In the genomic region with DNA sequence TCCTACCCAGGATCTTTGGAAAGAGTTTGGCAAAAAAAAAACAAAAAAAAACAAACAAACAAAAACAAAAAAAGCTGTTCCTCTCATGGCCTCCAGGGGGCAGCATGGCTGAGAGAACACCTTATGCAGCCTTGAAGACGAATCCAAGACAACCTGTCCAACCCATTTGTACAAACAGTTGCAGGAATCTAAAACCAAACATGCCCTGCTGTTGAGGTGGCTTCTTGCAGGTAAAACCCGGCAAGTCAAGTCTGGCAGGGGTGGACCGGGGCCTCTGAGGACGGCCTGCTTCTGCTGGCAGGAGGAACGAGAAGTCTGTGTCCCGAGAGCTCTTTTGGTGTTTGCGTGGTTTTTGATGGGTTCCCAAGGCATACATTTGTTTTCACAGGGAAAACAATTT, we compare ENCODE assay signal across 9 mouse cellular contexts. TPM values are rescaled to one million over a fixed set of nuclear protein-coding genes. Genes with fewer than 3 reads are reported as not detected.
DNase-seq lines count a peak whose midpoint lies in the region; ATAC-seq and TF ChIP-seq lines count a peak whose summit lies in the region.
"Had no signal": no experiment of that assay in that cellular context is flagged by ENCODE, and none has a peak within 500 bp of the region (broad histone marks: within the 10 kb centered on the region; RNA-seq: fewer than 3 reads in every experiment).

No protein-coding gene starts in this region.

- H3K4me3 ChIP-seq in midbrain, postnatal 0 days (ENCODE audit: low read depth, low read length): no peak overlapping the region
- H3K4me3 ChIP-seq in midbrain, embryonic 10.5 days: no peak overlapping the region
- H3K4me3 ChIP-seq in intestine, embryonic 16.5 days (ENCODE audit: low read length): no peak overlapping the region
- H3K4me3 ChIP-seq: limb, embryonic 15.5 days had no signal

- H3K9ac ChIP-seq in midbrain, postnatal 0 days (replicated peaks; ENCODE audit: low read length, poor library complexity, severe bottlenecking): no peak overlapping the region
- no peak overlapping the region for H3K9ac ChIP-seq in intestine, embryonic 16.5 days (ENCODE audit: low read depth, low read length)
- H3K9ac ChIP-seq: limb, embryonic 15.5 days had no signal

- H3K4me1 ChIP-seq in midbrain, postnatal 0 days (ENCODE audit: insufficient read depth, low read length): no peaks in the 10 kb centered on the region
- H3K4me1 ChIP-seq in midbrain, embryonic 10.5 days: peaks cover 12% of the 10 kb centered on the region
- no peaks in the 10 kb centered on the region for H3K4me1 ChIP-seq in intestine, embryonic 16.5 days (ENCODE audit: control insufficient read depth, insufficient read depth, low read length)
- H3K4me1 ChIP-seq: limb, embryonic 15.5 days had no signal

- H3K4me2 ChIP-seq in midbrain, postnatal 0 days (ENCODE audit: low read depth, low read length, poor library complexity, severe bottlenecking): no peak overlapping the region
- H3K4me2 ChIP-seq in intestine, embryonic 16.5 days (ENCODE audit: low read depth, low read length): no peak overlapping the region
- H3K4me2 ChIP-seq: limb, embryonic 15.5 days had no signal

- no peaks in the 10 kb centered on the region for H3K27me3 ChIP-seq in midbrain, postnatal 0 days (ENCODE audit: insufficient read depth, low read length)
- H3K27me3 ChIP-seq in midbrain, embryonic 10.5 days (ENCODE audit: low read depth, poor library complexity, severe bottlenecking): no peaks in the 10 kb centered on the region
- H3K27me3 ChIP-seq in intestine, embryonic 16.5 days (replicated peaks; ENCODE audit: control insufficient read depth, insufficient read depth, low read length): no peaks in the 10 kb centered on the region
- H3K27me3 ChIP-seq: limb, embryonic 15.5 days had no signal

- DNase-seq in embryo, embryonic 10 days (ENCODE audit: low spot score): peak; percentile 68
- DNase-seq in embryo, embryonic 9.5 days (ENCODE audit: extremely low spot score): no peak
- DNase-seq in midbrain, postnatal 0 days (ENCODE audit: low spot score): peak; percentile 65
- no peak for DNase-seq in midbrain, embryonic 10.5 days (ENCODE audit: low spot score)
- peak; percentile 62 for DNase-seq in c-Kit-positive CD71-positive TER-119-negative erythroid progenitor cells, embryonic 14.5 days (ENCODE audit: low read depth)
- peak; percentile 78 for DNase-seq in retina, embryonic 14.5 days (ENCODE audit: low spot score)
- DNase-seq in ovary, postnatal 10 days (ENCODE audit: low spot score): no peak

- no peak for ATAC-seq in midbrain, postnatal 0 days (ENCODE audit: low FRiP score)
- 0 out of 2 replicates have a peak, but pooled peaks have one; percentile 44 for ATAC-seq in intestine, embryonic 16.5 days

- H3K27ac ChIP-seq in midbrain, postnatal 0 days (ENCODE audit: low read depth, low read length): no peak overlapping the region
- no peak overlapping the region for H3K27ac ChIP-seq in midbrain, embryonic 10.5 days (replicated peaks)
- no peak overlapping the region for H3K27ac ChIP-seq in intestine, embryonic 16.5 days (ENCODE audit: low read length)
- H3K27ac ChIP-seq: limb, embryonic 15.5 days had no signal

- no peaks in the 10 kb centered on the region for H3K36me3 ChIP-seq in midbrain, postnatal 0 days (ENCODE audit: insufficient read depth, low read length)
- peaks cover 14% of the 10 kb centered on the region for H3K36me3 ChIP-seq in midbrain, embryonic 10.5 days
- peaks cover 8% of the 10 kb centered on the region for H3K36me3 ChIP-seq in intestine, embryonic 16.5 days (ENCODE audit: control insufficient read depth, insufficient read depth, low read length)

- peak; percentile 87 for TF ChIP-seq CTCF in midbrain, postnatal 0 days (IDR thresholded peaks at IDR 0.05)

- 71% methylated on average over 7 of the region's 7 CpGs for WGBS in midbrain, postnatal 0 days
- 75% methylated on average over 7 of the region's 7 CpGs for WGBS in midbrain, embryonic 10.5 days
- 60% methylated on average over 7 of the region's 7 CpGs for WGBS in intestine, embryonic 16.5 days

- no peaks in the 10 kb centered on the region for H3K9me3 ChIP-seq in midbrain, postnatal 0 days (ENCODE audit: low read length)
- H3K9me3 ChIP-seq in midbrain, embryonic 10.5 days (replicated peaks): no peaks in the 10 kb centered on the region
- no peaks in the 10 kb centered on the region for H3K9me3 ChIP-seq in intestine, embryonic 16.5 days (ENCODE audit: control insufficient read depth, low read length)
- H3K9me3 ChIP-seq: limb, embryonic 15.5 days had no signal

RNA-seq across cellular contexts. Expression of a gene that starts 44.8 kb away (rescaled TPM):
- 66.4 and 84.3 TPM in 2 replicates for total RNA-seq in midbrain, postnatal 0 days (2014; rRNA removed)
- 37.7 and 40.4 TPM in 2 replicates for polyA plus RNA-seq in midbrain, postnatal 0 days (2015; fragmentation: Nextera tagmentation; extraction: Ambion mirVana)
- polyA plus RNA-seq in midbrain, embryonic 10.5 days (2016; fragmentation: Nextera tagmentation; extraction: Ambion mirVana): 35.8 and 36.4 TPM in 2 replicates
- polyA plus RNA-seq in intestine, embryonic 16.5 days (2015; fragmentation: Nextera tagmentation; extraction: Ambion mirVana): 43.3 and 50.4 TPM in 2 replicates

RNA-seq across cellular contexts. Expression of a gene that starts 58.6 kb away (rescaled TPM):
- total RNA-seq in midbrain, postnatal 0 days (2014; rRNA removed): 46.9 and 49.1 TPM in 2 replicates
- 8.3 and 9.1 TPM in 2 replicates for polyA plus RNA-seq in midbrain, postnatal 0 days (2015; fragmentation: Nextera tagmentation; extraction: Ambion mirVana)
- 1.1 and 2.2 TPM in 2 replicates for polyA plus RNA-seq in midbrain, embryonic 10.5 days (2016; fragmentation: Nextera tagmentation; extraction: Ambion mirVana)
- 3.5 and 4.3 TPM in 2 replicates for polyA plus RNA-seq in intestine, embryonic 16.5 days (2015; fragmentation: Nextera tagmentation; extraction: Ambion mirVana)

Comparison
In these comparisons a context has a peak if more than half of its experiments do, and no peak if none do; other contexts are left out.
1. DNase-seq: peak in embryo, embryonic 10 days (single experiment), midbrain, postnatal 0 days (single experiment), c-Kit-positive CD71-positive TER-119-negative erythroid progenitor cells, embryonic 14.5 days (single experiment) and retina, embryonic 14.5 days (single experiment); none in embryo, embryonic 9.5 days (single experiment), midbrain, embryonic 10.5 days (single experiment) and ovary, postnatal 10 days (single experiment).